Mouse (Mus musculus): ENCODE data around the gene Brs3.

The Brs3 gene

GRCm38 (mm10) chrX:57042774-57043173 is at the start of gene Brs3:
Gene Brs3 (plus strand): TSS chrX:57043074.
- no peak for DNase-seq (ENCODE audit: low read depth, low spot score)

GRCm38 (mm10) chrX:57012891-57013290 is 30.0 kb upstream of the Brs3 start:
- no peak for DNase-seq (ENCODE audit: low read depth, low spot score)

- DNase-seq (ENCODE audit: low read depth, low spot score): no peak
Observed at GRCm38 (mm10) chrX:57043869-57044268, 995 bp downstream of the Brs3 start.

- DNase-seq (ENCODE audit: low read depth, low spot score): no peak
Observed at GRCm38 (mm10) chrX:57052848-57053173, 9.9 kb downstream of the Brs3 start.

GRCm38 (mm10) chrX:57053174-57053992 is 10.5 kb downstream of the Brs3 start, which contains the start of gene Htatsf1:
Gene Htatsf1 (plus strand): TSS chrX:57053583.
- DNase-seq (ENCODE audit: low read depth, low spot score): peak; percentile 86

- no peak for DNase-seq (ENCODE audit: low read depth, low spot score)
Observed at GRCm38 (mm10) chrX:57053993-57054385, 11.1 kb downstream of the Brs3 start.

- no peak for DNase-seq (ENCODE audit: low read depth, low spot score)
Observed at GRCm38 (mm10) chrX:57081496-57081895, 38.6 kb downstream of the Brs3 start.

- no peak for DNase-seq (ENCODE audit: low read depth, low spot score)
Observed at GRCm38 (mm10) chrX:57087806-57088205, 44.9 kb downstream of the Brs3 start, which contains the start of gene Vgll1. Gene Vgll1 (plus strand): TSS chrX:57088106.

All from ZHBTc4 (cell line).